Mouse (Mus musculus): Measurements from ENCODE around the gene Olfr370. TPM values are rescaled to one million over a fixed set of nuclear protein-coding genes. Genes with fewer than 3 reads are reported as not detected.

Gene Olfr370
- total and polyA plus RNA-seq, 3 experiments = not detected

- Histone ChIP-seq H3K4me3 (replicated peaks in 1 of 3; ENCODE audit: low read depth in 2 of 3, low read length in 2 of 3, poor library complexity in 1 of 3) (no peak overlapping the region), H3K27me3 (replicated peaks) (no peaks in the 10 kb centered on the region), H3K27ac (ENCODE audit: insufficient read depth, low read depth) (peak overlapping the region; percentile 69), H3K4me2 (ENCODE audit: insufficient read depth, low read depth, poor library complexity, severe bottlenecking) (peak overlapping the region; percentile 93; the same call in 1 of the 2 replicates), H3K9ac (ENCODE audit: insufficient read depth, low read depth) (no peak overlapping the region), H3K9me3 (replicated peaks; ENCODE audit: low read length) (no peaks in the 10 kb centered on the region), H3K79me2 (replicated peaks; ENCODE audit: control insufficient read depth, extremely low read depth, insufficient read depth, poor library complexity, severe bottlenecking) (peaks cover 32% of the 10 kb centered on the region), H3K4me1 (ENCODE audit: control insufficient read depth in 1 of 2, insufficient read depth in 2 of 2) (peaks cover 37 to 73% of the 10 kb centered on the region in 2 experiments), H3K36me3 (replicated peaks in 1 of 2; ENCODE audit: control insufficient read depth in 1 of 2, insufficient read depth in 1 of 2, low read length in 1 of 2) (peaks cover 27 to 67% of the 10 kb centered on the region in 2 experiments)
- in situ Hi-C loops (cut with MboI; ENCODE audit: low pct_ligation_motif_present, low pct_unique_long_range_greater_than_20kb, low sequenced_read_pairs) (no loop called here), dilution Hi-C loops (cut with MboI; ENCODE audit: extremely low pct_ligation_motif_present, extremely low pct_unique_long_range_greater_than_20kb, low sequenced_read_pairs) (no loop called here)
- TF ChIP-seq RAD21 (IDR thresholded peaks at IDR 0.05; ENCODE audit: low read depth, low read length) (no peak), TBP (conservative IDR thresholded peaks at IDR 0.05; ENCODE audit: low read depth, low read length) (no peak), CHD1 (IDR thresholded peaks at IDR 0.05; ENCODE audit: low read depth, low read length) (no peak), SIN3A (IDR thresholded peaks at IDR 0.05; ENCODE audit: low read length) (no peak), MYC (IDR thresholded peaks at IDR 0.05; ENCODE audit: low read depth, low read length) (no peak), USF1 (IDR thresholded peaks at IDR 0.05; ENCODE audit: low read depth, low read length) (no peak), USF2 (conservative IDR thresholded peaks at IDR 0.05; ENCODE audit: low read depth, low read length) (no peak), UBTF (IDR thresholded peaks at IDR 0.05; ENCODE audit: low read depth, low read length) (no peak), POLR2A (IDR thresholded peaks at IDR 0.05; ENCODE audit: low read depth, low read length) (no peak), ZKSCAN1 (IDR thresholded peaks at IDR 0.05; ENCODE audit: borderline replicate concordance, low read depth, low read length) (no peak), GABPA (IDR thresholded peaks at IDR 0.05; ENCODE audit: insufficient replicate concordance, low read depth, low read length) (no peak), POLR2AphosphoS2 (IDR thresholded peaks at IDR 0.05; ENCODE audit: low read depth, low read length) (no peak), NRF1 (IDR thresholded peaks at IDR 0.05; ENCODE audit: low read depth, low read length) (no peak), ZMIZ1 (IDR thresholded peaks at IDR 0.05; ENCODE audit: low read depth, low read length) (no peak), E2F4 (IDR thresholded peaks at IDR 0.05; ENCODE audit: insufficient replicate concordance, low read depth, low read length) (no peak)
- DNase-seq (ENCODE audit: extremely low read depth) = no peak
Observed at GRCm38 (mm10) chr8:83571791-83572190, 36.2 kb downstream of the Olfr370 start.

DNA sequence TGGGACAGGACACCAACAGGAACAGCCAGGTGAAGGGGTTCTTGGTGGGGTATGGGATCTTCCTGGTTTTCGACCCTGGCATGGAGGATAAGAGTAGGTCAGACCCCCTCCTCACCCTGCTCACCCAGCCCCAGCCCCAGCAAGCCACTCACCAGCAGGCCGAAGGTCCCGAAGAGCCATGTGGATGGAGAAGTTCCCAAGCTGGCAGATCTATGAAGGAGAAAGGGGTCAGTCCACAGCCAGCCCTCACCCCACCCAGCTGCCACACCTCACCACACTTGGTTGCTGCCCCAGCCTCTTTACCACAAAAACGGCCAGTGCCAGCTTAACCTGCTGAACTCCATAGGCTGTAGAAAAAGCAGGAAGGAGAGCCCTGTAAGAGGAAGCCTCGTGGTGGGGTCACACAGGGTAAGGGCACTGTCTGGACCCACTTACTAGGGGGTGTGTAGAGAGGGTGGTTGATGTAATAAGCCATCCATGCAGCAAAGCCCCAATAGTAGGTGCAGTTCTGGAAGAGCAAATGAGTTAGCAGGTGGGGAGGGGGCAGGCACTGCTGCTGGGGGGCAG, 36.7 kb downstream of the Olfr370 start:
- TF ChIP-seq NELFE (IDR thresholded peaks at IDR 0.05; ENCODE audit: low read depth, low read length) (no peak), ZMIZ1 (IDR thresholded peaks at IDR 0.05; ENCODE audit: low read depth, low read length) (peak; percentile 12; the same call in 1 of the 2 replicates)
- in situ Hi-C loops (cut with MboI; ENCODE audit: low pct_ligation_motif_present, low pct_unique_long_range_greater_than_20kb, low sequenced_read_pairs) = no loop called here
- H3K27me3 ChIP-seq (replicated peaks) = no peaks in the 10 kb centered on the region
- peaks cover 37 to 72% of the 10 kb centered on the region in 2 experiments for H3K4me1 ChIP-seq (ENCODE audit: control insufficient read depth in 1 of 2, insufficient read depth in 2 of 2)
- H3K9me3 ChIP-seq (replicated peaks; ENCODE audit: low read length) = no peaks in the 10 kb centered on the region
- H3K9ac ChIP-seq (ENCODE audit: insufficient read depth, low read depth) = peak overlapping the region; percentile 42
- peaks cover 27 to 72% of the 10 kb centered on the region in 2 experiments for H3K36me3 ChIP-seq (replicated peaks in 1 of 2; ENCODE audit: control insufficient read depth in 1 of 2, insufficient read depth in 1 of 2, low read length in 1 of 2)
- peak overlapping the region; percentile 69 for H3K27ac ChIP-seq (ENCODE audit: insufficient read depth, low read depth)
- DNase-seq (ENCODE audit: extremely low read depth) = no peak
- dilution Hi-C loops (cut with MboI; ENCODE audit: extremely low pct_ligation_motif_present, extremely low pct_unique_long_range_greater_than_20kb, low sequenced_read_pairs) = no loop called here
- peak overlapping the region in 2 of 3 experiments; percentile 49 to 51 for H3K4me3 ChIP-seq (replicated peaks in 1 of 3; ENCODE audit: low read depth in 2 of 3, low read length in 2 of 3, poor library complexity in 1 of 3)
- peaks cover 28% of the 10 kb centered on the region for H3K79me2 ChIP-seq (replicated peaks; ENCODE audit: control insufficient read depth, extremely low read depth, insufficient read depth, poor library complexity, severe bottlenecking)
- H3K4me2 ChIP-seq (ENCODE audit: insufficient read depth, low read depth, poor library complexity, severe bottlenecking) = peak overlapping the region; percentile 93

All from CH12.LX (cell line).